Mouse (Mus musculus) cortical plate, adult 2 months (tissue): ENCODE measurements around the gene Nanos1.

Experiments
- CTCF ChIP-seq: fragments of 200-500 bp; IDR thresholded peaks from 2 replicates; pipeline ENCODE4 v1.5.1; 2011; ENCODE audit warnings: mild to moderate bottlenecking, control low read depth, low read length; ENCODE audit not compliant: insufficient read depth; ENCODE audit errors: extremely low read depth
- POLR2A ChIP-seq: fragments of 200-500 bp; IDR thresholded peaks from 2 replicates; pipeline ENCODE4 v1.6.1; 2011; ENCODE audit warnings: mild to moderate bottlenecking, low read length, control low read depth; ENCODE audit not compliant: insufficient read depth; ENCODE audit errors: extremely low read depth

- TF ChIP-seq CTCF (no peak), POLR2A (no peak)
Observed at GRCm38 (mm10) chr19:60716381-60716780, 39.4 kb upstream of the Nanos1 start.
